Mouse (Mus musculus): ENCODE measurements around the gene Atp12a.

DNA sequence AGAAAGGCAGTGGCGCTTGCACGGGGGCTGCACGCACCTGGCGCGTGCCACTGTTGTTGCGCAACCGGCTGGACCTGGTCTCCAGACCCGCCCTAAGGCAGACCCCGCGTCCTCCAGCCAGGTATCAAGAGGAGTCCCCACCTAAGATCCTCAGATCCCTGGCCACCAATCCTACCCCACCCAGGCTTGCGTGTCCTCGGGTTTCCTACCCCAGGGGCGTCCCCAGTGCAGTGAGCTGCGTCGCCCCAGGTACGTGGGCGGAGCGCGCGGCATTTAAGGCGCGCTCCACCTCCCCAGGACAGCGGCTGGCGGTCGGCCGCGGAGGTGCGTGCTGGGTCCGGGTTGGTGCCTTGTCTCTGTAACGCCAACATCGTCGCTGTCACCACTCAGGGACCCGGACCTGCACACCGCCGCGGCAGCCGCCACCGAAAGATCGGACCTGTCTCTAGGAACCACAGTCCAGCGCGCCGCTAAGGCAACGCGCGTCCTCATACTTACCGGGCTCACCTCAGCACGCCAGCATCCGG is at the start of gene Atp12a:
- TF ChIP-seq CHD2 (IDR thresholded peaks at IDR 0.05; ENCODE audit: low read depth, low read length) (no peak), HCFC1 (IDR thresholded peaks at IDR 0.05; ENCODE audit: borderline replicate concordance, insufficient read depth, low read length) (no peak), ZNF384 (IDR thresholded peaks at IDR 0.05; ENCODE audit: low read depth, low read length) (no peak)

Measured in ES-E14 (cell line).